Mouse (Mus musculus) E14TG2a.4 (cell line): ENCODE data around the gene Rnf227.
A peak's percentile ranks its signal among the peaks of the same experiment; 100 is the strongest.

Experiments used
- H3K27me3 ChIP-seq: 2 replicates; pipeline ENCODE4 v1.6.1; 2014; ENCODE audit warnings: low read length, control low read depth; ENCODE audit not compliant: insufficient read depth
- H3K36me3 ChIP-seq: 2 replicates; pipeline ENCODE4 v1.6.1; 2014; ENCODE audit warnings: low read length, control low read depth; ENCODE audit not compliant: insufficient read depth
- H3K4me1 ChIP-seq: replicated peaks from 2 replicates; pipeline ENCODE4 v1.6.1; 2014; ENCODE audit warnings: low read depth, low read length, control low read depth
- H3K4me3 ChIP-seq: replicated peaks from 2 replicates; pipeline ENCODE4 v1.5.1; 2014; ENCODE audit warnings: mild to moderate bottlenecking, low read length
- H3K9me3 ChIP-seq: 2 replicates; pipeline ENCODE4 v1.6.1; 2014; ENCODE audit warnings: low read length, control low read depth
- CTCF ChIP-seq: conservative IDR thresholded peaks from 2 replicates; pipeline ENCODE4 v1.5.1; 2014; ENCODE audit warnings: low read length
- NANOG ChIP-seq: IDR thresholded peaks from 2 replicates; pipeline ENCODE4 v1.6.1; 2014; ENCODE audit warnings: borderline replicate concordance, low read length, mixed read lengths
- POU5F1 ChIP-seq: IDR thresholded peaks from 2 replicates; pipeline ENCODE4 v1.6.1; 2014; ENCODE audit warnings: low read length, borderline replicate concordance

Rnf227 gene

GRCm38 (mm10) chr11:69340161-69341131 is at the start of gene Rnf227:
Rnf227 (plus strand) TSS chr11:69340461.
- peaks cover 79% of the 10 kb centered on the region for H3K27me3 ChIP-seq
- peaks cover 9% of the 10 kb centered on the region for H3K4me1 ChIP-seq
- peaks cover 10% of the 10 kb centered on the region for H3K9me3 ChIP-seq
- TF ChIP-seq NANOG (no peak), CTCF (no peak)
- H3K4me3 ChIP-seq: peak within 1 kb of the TSS; percentile 82
- no peaks in the 10 kb centered on the region for H3K36me3 ChIP-seq

DNA sequence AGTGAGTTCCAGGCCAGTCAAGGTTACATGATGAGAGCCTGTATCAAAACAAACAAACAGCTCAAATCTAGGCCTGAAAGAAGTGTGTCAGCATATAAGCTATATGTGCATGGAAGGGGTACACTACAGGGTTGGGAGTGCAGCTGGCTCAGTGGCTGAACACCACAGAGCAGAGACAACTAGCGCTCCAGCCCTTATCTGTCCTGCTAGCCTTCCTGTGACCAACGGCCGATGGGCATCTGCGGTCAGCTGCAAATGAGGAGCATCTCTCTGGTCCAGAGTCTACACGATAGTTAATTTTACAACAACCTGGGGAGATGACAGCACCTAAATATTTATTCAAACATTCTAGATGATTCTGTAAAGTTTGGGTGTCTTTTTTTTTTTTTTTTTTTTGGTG is 49.1 kb upstream of the Rnf227 start:
- Histone ChIP-seq H3K9me3 (no peaks in the 10 kb centered on the region), H3K36me3 (no peaks in the 10 kb centered on the region)

DNA sequence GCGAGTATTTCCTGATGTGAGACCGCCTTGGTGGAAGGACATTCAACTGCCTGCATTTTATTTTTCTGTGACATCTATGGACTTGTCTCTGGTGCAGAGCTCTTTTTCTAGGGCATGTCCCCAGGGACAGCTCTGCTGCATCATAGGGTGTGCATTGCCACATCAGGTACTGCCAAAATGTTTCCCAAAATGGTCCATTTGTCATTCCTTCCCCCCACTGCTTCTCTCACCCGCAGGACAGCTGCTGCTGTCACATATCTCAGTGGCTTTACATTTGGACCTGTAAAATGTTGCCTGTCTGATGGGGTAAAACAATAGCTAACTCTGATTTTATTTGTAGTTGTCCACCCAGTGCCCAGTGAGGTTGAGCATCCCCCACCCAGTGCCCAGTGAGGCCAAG is 45.0 kb upstream of the Rnf227 start:
- Histone ChIP-seq H3K4me1 (peaks cover 18% of the 10 kb centered on the region), H3K9me3 (no peaks in the 10 kb centered on the region), H3K4me3 (no peak overlapping the region), H3K27me3 (no peaks in the 10 kb centered on the region), H3K36me3 (peaks cover 28% of the 10 kb centered on the region)
- TF ChIP-seq POU5F1 (no peak), CTCF (no peak), NANOG (no peak)

More for the DNA sequence above, 49.1 kb upstream of the Rnf227 start:
- Histone ChIP-seq H3K4me1 (no peaks in the 10 kb centered on the region), H3K4me3 (no peak overlapping the region), H3K27me3 (no peaks in the 10 kb centered on the region)
- no peak for TF ChIP-seq NANOG
- no peak for TF ChIP-seq CTCF
- TF ChIP-seq POU5F1: no peak

- no peak overlapping the region for H3K4me3 ChIP-seq
- peaks cover 18% of the 10 kb centered on the region for H3K4me1 ChIP-seq
- no peak for TF ChIP-seq NANOG
- peaks cover 51% of the 10 kb centered on the region for H3K36me3 ChIP-seq
- no peaks in the 10 kb centered on the region for H3K27me3 ChIP-seq
- H3K9me3 ChIP-seq: no peaks in the 10 kb centered on the region
These were observed 42.5 kb upstream of the Rnf227 start for GRCm38 (mm10) chr11:69297799-69298198.

DNA sequence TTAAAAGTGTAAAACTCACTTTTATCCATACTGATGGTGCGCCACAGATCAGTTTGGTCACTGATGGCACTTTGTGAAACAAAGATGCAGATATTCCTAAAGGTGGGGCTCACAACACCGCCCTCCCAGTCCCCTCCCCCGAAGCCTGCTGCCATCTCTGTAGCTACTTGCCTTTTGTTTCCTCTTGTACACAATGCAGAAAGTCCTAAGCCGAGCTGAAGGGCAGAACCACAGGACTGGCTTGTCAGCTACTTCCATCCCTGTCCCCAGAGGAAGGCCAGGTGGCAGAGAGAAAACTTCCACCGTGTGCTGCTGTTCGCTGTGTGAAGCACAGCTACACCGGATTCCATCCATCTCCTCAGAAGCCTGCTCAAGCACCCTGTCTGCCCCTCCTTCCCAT is 42.0 kb upstream of the Rnf227 start:
- H3K9me3 ChIP-seq: no peaks in the 10 kb centered on the region
- peaks cover 18% of the 10 kb centered on the region for H3K4me1 ChIP-seq
- H3K4me3 ChIP-seq: peak overlapping the region; percentile 23; the same call in 1 of the 2 replicates
- no peak for TF ChIP-seq NANOG
- no peak for TF ChIP-seq POU5F1
- TF ChIP-seq CTCF: no peak
- H3K27me3 ChIP-seq: no peaks in the 10 kb centered on the region
- H3K36me3 ChIP-seq: peaks cover 55% of the 10 kb centered on the region

GRCm38 (mm10) chr11:69302817-69303216 is 37.4 kb upstream of the Rnf227 start:
- TF ChIP-seq CTCF (no peak), POU5F1 (no peak), NANOG (no peak)
- peaks cover 86% of the 10 kb centered on the region for H3K36me3 ChIP-seq

GRCm38 (mm10) chr11:69305291-69305690 is 35.0 kb upstream of the Rnf227 start:
- H3K27me3 ChIP-seq: no peaks in the 10 kb centered on the region
- TF ChIP-seq POU5F1: no peak
- no peak for TF ChIP-seq CTCF
- TF ChIP-seq NANOG: no peak
- H3K4me3 ChIP-seq: no peak overlapping the region
- H3K36me3 ChIP-seq: peaks cover 95% of the 10 kb centered on the region
- H3K4me1 ChIP-seq: 0 out of 2 replicates have a peak, but pooled peaks cover 4% of the 10 kb centered on the region
- H3K9me3 ChIP-seq: no peaks in the 10 kb centered on the region

More at GRCm38 (mm10) chr11:69302817-69303216, 37.4 kb upstream of the Rnf227 start:
- no peak overlapping the region for H3K4me3 ChIP-seq
- peaks cover 14% of the 10 kb centered on the region for H3K4me1 ChIP-seq
- H3K27me3 ChIP-seq: no peaks in the 10 kb centered on the region
- no peaks in the 10 kb centered on the region for H3K9me3 ChIP-seq

DNA sequence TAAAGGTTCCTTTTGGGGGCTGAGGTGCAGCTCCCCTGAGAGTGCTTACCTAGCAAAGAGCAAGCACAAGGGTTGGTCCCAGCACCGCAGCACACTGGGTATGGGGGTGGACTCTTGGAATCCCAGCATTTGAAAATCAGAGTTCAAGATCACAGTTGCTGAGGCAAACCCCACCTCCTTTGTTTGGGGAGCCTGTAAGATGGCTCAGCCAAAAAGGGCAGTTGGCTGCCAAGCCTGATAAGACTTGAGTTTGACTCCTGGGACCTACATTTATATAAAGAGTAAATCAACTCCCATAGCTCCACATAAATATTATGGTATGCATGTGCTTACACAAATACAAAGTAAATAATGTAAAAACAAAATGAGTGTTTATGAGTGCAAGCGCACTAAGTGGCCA is 34.2 kb upstream of the Rnf227 start:
- TF ChIP-seq NANOG (no peak), POU5F1 (no peak), CTCF (no peak)
- peaks cover 95% of the 10 kb centered on the region for H3K36me3 ChIP-seq
- no peaks in the 10 kb centered on the region for H3K27me3 ChIP-seq
- H3K4me3 ChIP-seq: no peak overlapping the region
- 0 out of 2 replicates have a peak, but pooled peaks cover 4% of the 10 kb centered on the region for H3K4me1 ChIP-seq
- H3K9me3 ChIP-seq: no peaks in the 10 kb centered on the region
